Mouse (Mus musculus) T-helper 2 cell (primary cell): ENCODE measurements around the gene Amh.
"Not testable (repeated sequence)": the region's sequence is repeated elsewhere in the genome, so short reads cannot be mapped to it uniquely, and the experiment has no call there.

Source experiments
- in situ Hi-C: fragments of 300-600 bp; cut with MboI, MseI; formaldehyde crosslinking; loops from one replicate; pipeline ENCODE4 v1.15.1; 2025; ENCODE audit warnings: high pct_unique_total_duplicates

The Amh gene

GRCm38 (mm10) chr10:80806341-80807056 is 1.5 kb downstream of the Amh start:
- in situ Hi-C loops, result no loop called here

- in situ Hi-C loops, result no loop called here
Observed at GRCm38 (mm10) chr10:80807057-80807627, 2.1 kb downstream of the Amh start.

- in situ Hi-C loops, result no loop called here
Observed at GRCm38 (mm10) chr10:80808099-80808984, 3.3 kb downstream of the Amh start.

- in situ Hi-C loops, result no loop called here
Observed at GRCm38 (mm10) chr10:80808985-80809632, 4.1 kb downstream of the Amh start.

GRCm38 (mm10) chr10:80810084-80810483 is 5.0 kb downstream of the Amh start:
- in situ Hi-C loops, result no loop called here

- in situ Hi-C loops, result no loop called here
Observed at GRCm38 (mm10) chr10:80812391-80813041, 7.5 kb downstream of the Amh start.

GRCm38 (mm10) chr10:80813366-80813765 is 8.3 kb downstream of the Amh start, which contains the start of gene Jsrp1:
TSS of gene Jsrp1 (minus strand) at chr10:80813498.
- in situ Hi-C loops, result no loop called here

GRCm38 (mm10) chr10:80814800-80815199 is 9.8 kb downstream of the Amh start:
- in situ Hi-C loops, result no loop called here

GRCm38 (mm10) chr10:80816303-80816702 is 11.3 kb downstream of the Amh start:
- in situ Hi-C loops, result not testable (repeated sequence)

- in situ Hi-C loops, result no loop called here
Observed at GRCm38 (mm10) chr10:80817164-80817563, 12.1 kb downstream of the Amh start.

- in situ Hi-C loops, result not testable (repeated sequence)
Observed at GRCm38 (mm10) chr10:80817955-80818354, 12.9 kb downstream of the Amh start.

GRCm38 (mm10) chr10:80818599-80819281 is 13.7 kb downstream of the Amh start:
- in situ Hi-C loops, result no loop called here

- in situ Hi-C loops, result no loop called here
Observed at GRCm38 (mm10) chr10:80819406-80819805, 14.4 kb downstream of the Amh start.

- in situ Hi-C loops, result loop anchor here (5.0 kb wide), 1 partner anchor 55 kb away; no protein-coding TSS in a partner anchor
Observed at GRCm38 (mm10) chr10:80821991-80822390, 16.9 kb downstream of the Amh start.

GRCm38 (mm10) chr10:80822528-80822927 is 17.5 kb downstream of the Amh start:
- in situ Hi-C loops, result loop anchor here (5.0 kb wide), 1 partner anchor 55 kb away; no protein-coding TSS in a partner anchor

GRCm38 (mm10) chr10:80823316-80823715 is 18.3 kb downstream of the Amh start:
- in situ Hi-C loops, result loop anchor here (5.0 kb wide), 1 partner anchor 54 kb away; no protein-coding TSS in a partner anchor

GRCm38 (mm10) chr10:80823847-80824643 is 19.0 kb downstream of the Amh start:
- in situ Hi-C loops, result loop anchor here (5.0 kb wide), 1 partner anchor 53 kb away; no protein-coding TSS in a partner anchor

- in situ Hi-C loops, result loop anchor here (5.0 kb wide), 1 partner anchor 52 kb away; no protein-coding TSS in a partner anchor
Observed at GRCm38 (mm10) chr10:80824827-80825226, 19.8 kb downstream of the Amh start.
